Mouse (Mus musculus): ENCODE measurements around the gene Olfr458. TPM values are rescaled to one million over a fixed set of nuclear protein-coding genes. Genes with fewer than 3 reads are reported as not detected.

Olfr458 gene
- total and polyA plus RNA-seq, 2 experiments, result not detected

DNA sequence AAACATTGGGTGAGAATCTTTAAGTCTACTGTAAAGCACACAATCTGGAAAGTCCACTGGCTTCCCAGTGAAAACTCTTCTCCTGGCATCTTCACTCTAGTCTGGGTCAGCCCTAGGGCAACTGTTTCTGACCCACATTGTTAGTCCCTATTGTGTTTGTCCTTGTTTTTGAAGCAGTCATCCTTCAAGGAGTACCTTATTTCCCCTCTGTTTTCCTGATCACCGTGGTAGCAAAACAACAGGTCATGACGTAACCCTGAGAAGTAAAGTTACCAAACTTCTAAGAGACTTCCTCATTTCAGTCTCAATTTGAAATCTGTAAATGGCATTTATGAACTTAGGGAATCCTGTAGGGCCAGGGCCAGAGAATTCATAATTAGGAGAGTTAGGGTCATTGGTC, 43.6 kb downstream of the Olfr458 start:
- WGBS, result 84% methylated on average over 2 of the region's 2 CpGs
- Histone ChIP-seq H3K27me3 (ENCODE audit: control insufficient read depth, insufficient read depth, low read length) (no peaks in the 10 kb centered on the region), H3K27ac (replicated peaks; ENCODE audit: insufficient read depth, low read depth, low read length) (no peak overlapping the region), H3K36me3 (ENCODE audit: control insufficient read depth, insufficient read depth, low read length) (no peaks in the 10 kb centered on the region), H3K9ac (ENCODE audit: low read depth, low read length) (no peak overlapping the region), H3K79me2 (ENCODE audit: control insufficient read depth, insufficient read depth, low read length) (no peaks in the 10 kb centered on the region), H3K4me1 (ENCODE audit: control insufficient read depth, insufficient read depth, low read length) (no peaks in the 10 kb centered on the region), H3K4me3 (ENCODE audit: insufficient read depth, low read depth, low read length) (no peak overlapping the region)
- no peak for TF ChIP-seq CTCF (IDR thresholded peaks at IDR 0.05; ENCODE audit: low read depth, low read length)
- TF ChIP-seq POLR2A (IDR thresholded peaks at IDR 0.05; ENCODE audit: extremely low read depth, insufficient read depth, low read length), result no peak
- peak; percentile 10 for DNase-seq (ENCODE audit: extremely low read depth, low read depth, low spot score)

DNA sequence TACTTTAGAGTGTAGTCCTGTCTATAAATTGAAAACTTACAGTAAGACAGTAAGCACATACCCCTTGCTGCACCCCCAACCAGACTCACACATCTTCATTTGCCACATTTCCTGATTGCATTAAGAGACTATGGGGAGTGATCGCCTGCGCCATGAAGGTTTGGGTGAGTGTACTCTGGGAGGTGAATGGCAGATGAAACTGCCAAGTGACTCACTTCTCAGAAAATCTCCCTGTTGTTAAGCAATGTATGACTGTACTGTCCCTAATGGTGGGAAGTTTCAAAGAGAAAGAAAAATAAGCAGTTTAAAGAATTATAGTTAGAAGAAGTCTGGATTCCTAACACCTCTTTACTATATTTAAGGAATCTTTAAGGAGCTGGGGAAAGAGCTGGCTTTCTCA, 45.6 kb downstream of the Olfr458 start:
- no peaks in the 10 kb centered on the region for H3K4me1 ChIP-seq (ENCODE audit: control insufficient read depth, insufficient read depth, low read length)
- no peaks in the 10 kb centered on the region for H3K79me2 ChIP-seq (ENCODE audit: control insufficient read depth, insufficient read depth, low read length)
- DNase-seq (ENCODE audit: extremely low read depth, low read depth, low spot score), result no peak
- H3K4me3 ChIP-seq (ENCODE audit: insufficient read depth, low read depth, low read length), result no peak overlapping the region
- 92% methylated on average over 2 of the region's 2 CpGs for WGBS
- TF ChIP-seq CTCF (IDR thresholded peaks at IDR 0.05; ENCODE audit: low read depth, low read length) (no peak), POLR2A (IDR thresholded peaks at IDR 0.05; ENCODE audit: extremely low read depth, insufficient read depth, low read length) (no peak)
- H3K27me3 ChIP-seq (ENCODE audit: control insufficient read depth, insufficient read depth, low read length), result no peaks in the 10 kb centered on the region
- H3K9ac ChIP-seq (ENCODE audit: low read depth, low read length), result no peak overlapping the region
- no peaks in the 10 kb centered on the region for H3K36me3 ChIP-seq (ENCODE audit: control insufficient read depth, insufficient read depth, low read length)
- H3K27ac ChIP-seq (replicated peaks; ENCODE audit: insufficient read depth, low read depth, low read length), result no peak overlapping the region

Other genes starting within 250 kb of the Olfr458 start
- not detected in 2 replicates for gene Tas2r144, start 249.9 kb downstream of the Olfr458 start, total RNA-seq (2014; rRNA removed)
- gene Tas2r144, start 249.9 kb downstream of the Olfr458 start, polyA plus RNA-seq (2012; rRNA removed), result not detected in 2 replicates
- 279 and 283 TPM in 2 replicates for gene Gstk1, start 219.3 kb downstream of the Olfr458 start, total RNA-seq (2014; rRNA removed)
- 166 and 218 TPM in 2 replicates for gene Gstk1, start 219.3 kb downstream of the Olfr458 start, polyA plus RNA-seq (2012; rRNA removed)
- gene Tmem139, start 203.2 kb downstream of the Olfr458 start, total RNA-seq (2014; rRNA removed), result 0.46 TPM in 1 of 2 replicates, not detected in the other
- gene Tmem139, start 203.2 kb downstream of the Olfr458 start, polyA plus RNA-seq (2012; rRNA removed), result 0.29 and 0.37 TPM in 2 replicates
- gene Casp2, start 200.2 kb downstream of the Olfr458 start, total RNA-seq (2014; rRNA removed), result 5.6 and 6.2 TPM in 2 replicates
- gene Casp2, start 200.2 kb downstream of the Olfr458 start, polyA plus RNA-seq (2012; rRNA removed), result 3.7 and 3.8 TPM in 2 replicates
- gene Clcn1, start 178.5 kb downstream of the Olfr458 start, total RNA-seq (2014; rRNA removed), result 0.09 TPM in 1 of 2 replicates, not detected in the other
- gene Clcn1, start 178.5 kb downstream of the Olfr458 start, polyA plus RNA-seq (2012; rRNA removed), result 0.02 TPM in 1 of 2 replicates, not detected in the other
- gene Fam131b, start 140.6 kb downstream of the Olfr458 start, total RNA-seq (2014; rRNA removed), result under 0.01 TPM in 1 of 2 replicates, not detected in the other
- not detected in 2 replicates for gene Fam131b, start 140.6 kb downstream of the Olfr458 start, polyA plus RNA-seq (2012; rRNA removed)
- 6.4 and 9.5 TPM in 2 replicates for gene Zyx, start 115.6 kb downstream of the Olfr458 start, total RNA-seq (2014; rRNA removed)
- 43.1 and 49.8 TPM in 2 replicates for gene Zyx, start 115.6 kb downstream of the Olfr458 start, polyA plus RNA-seq (2012; rRNA removed)
- 27.6 and 30.9 TPM in 2 replicates for gene Epha1, start 91.9 kb downstream of the Olfr458 start, total RNA-seq (2014; rRNA removed)
- gene Epha1, start 91.9 kb downstream of the Olfr458 start, polyA plus RNA-seq (2012; rRNA removed), result 27.1 and 28.1 TPM in 2 replicates
- 0.27 and 0.83 TPM in 2 replicates for gene Tas2r143, start 65.0 kb downstream of the Olfr458 start, total RNA-seq (2014; rRNA removed)
- gene Tas2r143, start 65.0 kb downstream of the Olfr458 start, polyA plus RNA-seq (2012; rRNA removed), result 0.13 and 0.17 TPM in 2 replicates
- gene Tas2r135, start 59.8 kb downstream of the Olfr458 start, total RNA-seq (2014; rRNA removed), result 0.27 and 0.28 TPM in 2 replicates
- gene Tas2r135, start 59.8 kb downstream of the Olfr458 start, polyA plus RNA-seq (2012; rRNA removed), result not detected in 2 replicates
- gene Tas2r126, start 30.7 kb downstream of the Olfr458 start, total RNA-seq (2014; rRNA removed), result 0.20 and 0.28 TPM in 2 replicates
- gene Tas2r126, start 30.7 kb downstream of the Olfr458 start, polyA plus RNA-seq (2012; rRNA removed), result not detected in 2 replicates
- gene Olfr457, start 11.1 kb upstream of the Olfr458 start, total RNA-seq (2014; rRNA removed), result not detected in 2 replicates
- not detected in 2 replicates for gene Olfr457, start 11.1 kb upstream of the Olfr458 start, polyA plus RNA-seq (2012; rRNA removed)
- not detected in 2 replicates for gene Olfr456, start 22.0 kb upstream of the Olfr458 start, total RNA-seq (2014; rRNA removed)
- gene Olfr456, start 22.0 kb upstream of the Olfr458 start, polyA plus RNA-seq (2012; rRNA removed), result not detected in 2 replicates
- not detected in 2 replicates for gene Olfr455, start 82.4 kb upstream of the Olfr458 start, total RNA-seq (2014; rRNA removed)
- gene Olfr455, start 82.4 kb upstream of the Olfr458 start, polyA plus RNA-seq (2012; rRNA removed), result not detected in 2 replicates
- not detected in 2 replicates for gene Tcaf3, start 132.5 kb upstream of the Olfr458 start, total RNA-seq (2014; rRNA removed)
- not detected in 2 replicates for gene Tcaf3, start 132.5 kb upstream of the Olfr458 start, polyA plus RNA-seq (2012; rRNA removed)
- 0.65 and 0.67 TPM in 2 replicates for gene Tcaf2, start 180.1 kb upstream of the Olfr458 start, total RNA-seq (2014; rRNA removed)
- 0.10 and 0.18 TPM in 2 replicates for gene Tcaf2, start 180.1 kb upstream of the Olfr458 start, polyA plus RNA-seq (2012; rRNA removed)
- gene Tcaf1, start 244.9 kb upstream of the Olfr458 start, total RNA-seq (2014; rRNA removed), result 2.5 and 3.2 TPM in 2 replicates
- gene Tcaf1, start 244.9 kb upstream of the Olfr458 start, polyA plus RNA-seq (2012; rRNA removed), result 1.2 and 1.6 TPM in 2 replicates